Mouse (Mus musculus): ENCODE measurements at regions not wholly inside any gene's neighbourhood (a gene's known extent, or its start where the extent isn't known, plus 50 kb on each side); places are given as distances from the start of the nearest gene placed in this dataset.

GRCm38 (mm10) chr16:65664787-65665186, 102.3 kb upstream of the Chmp2b start:
- TF ChIP-seq CTCF (IDR thresholded peaks at IDR 0.05; ENCODE audit: extremely low read depth, insufficient read depth, insufficient read length, insufficient replicate concordance) (peak; percentile 22; the same call in 1 of the 2 replicates), POLR2A (IDR thresholded peaks at IDR 0.05; ENCODE audit: low read depth, low read length) (no peak)

All from spleen, adult 2 months (tissue).